Mouse (Mus musculus) liver, adult (tissue): ENCODE measurements at regions not wholly inside any gene's neighbourhood (a gene's known extent, or its start where the extent isn't known, plus 50 kb on each side); places are given as distances from the start of the nearest gene placed in this dataset.

Experiments
- GATA4 ChIP-seq: IDR thresholded peaks from 2 replicates; pipeline ENCODE4 v1.6.1; 2014; ENCODE audit warnings: mild to moderate bottlenecking, low read length; ENCODE audit not compliant: insufficient replicate concordance

GRCm38 (mm10) chr19:17904120-17904519 is 66.7 kb upstream of the Pcsk5 start:
- TF ChIP-seq GATA4: no peak

DNA sequence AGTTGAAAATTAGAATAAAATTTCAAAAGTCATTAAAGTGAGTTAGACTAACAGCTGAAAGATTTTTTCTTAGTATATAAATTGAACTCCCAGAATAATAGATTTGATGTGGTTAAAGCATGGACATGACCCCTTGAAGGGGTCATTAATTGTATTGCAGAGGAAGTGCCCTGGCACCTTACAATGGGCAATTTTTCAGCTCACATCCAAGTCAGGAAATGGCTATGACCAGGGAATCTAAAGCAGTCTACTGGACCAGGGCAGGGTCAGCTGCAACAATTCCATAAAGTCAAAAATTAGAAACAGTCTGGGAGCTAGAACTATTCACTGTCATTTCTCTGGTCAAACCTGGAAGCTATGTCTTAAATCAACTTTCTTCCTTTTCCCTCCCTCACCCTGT is 55.2 kb upstream of the Pcsk5 start:
- no peak for TF ChIP-seq GATA4
